Mouse (Mus musculus): ENCODE data around the gene Hrc.

- TF ChIP-seq CTCF (IDR thresholded peaks at IDR 0.05; ENCODE audit: borderline replicate concordance, control insufficient read depth, extremely low read depth, insufficient read depth, low read length, poor library complexity): no peak
- no peak for TF ChIP-seq POLR2A (IDR thresholded peaks at IDR 0.05; ENCODE audit: control insufficient read depth, extremely low read depth, insufficient read depth, low read length, poor library complexity)
Observed at GRCm38 (mm10) chr7:45336319-45336718, 1.2 kb downstream of the Hrc start.

All from thymus, adult 2 months (tissue).